Mouse (Mus musculus) lung, embryonic 15.5 days (tissue): ENCODE data around the gene Cnih1. TPM values are rescaled to one million over a fixed set of nuclear protein-coding genes. Genes with fewer than 3 reads are reported as not detected.
"Not testable (repeated sequence)": the region's sequence is repeated elsewhere in the genome, so short reads cannot be mapped to it uniquely, and the experiment has no call there.

Experiments used
- ATAC-seq: fragments of 200-750 bp; cut with Nextera tagmentation; 2 replicates; pipeline ENCODE4 v1.8.0; 2017; ENCODE audit warnings: moderate number of reproducible peaks, borderline replicate concordance; ENCODE audit not compliant: low FRiP score, low TSS enrichment; ENCODE audit errors: extremely low read depth
- H3K27ac ChIP-seq: fragments of 300-500 bp; sonication (generic); 2 replicates; pipeline ENCODE4 v1.5.1; 2015; ENCODE audit warnings: moderate library complexity, mild to moderate bottlenecking, inconsistent platforms
- H3K27me3 ChIP-seq: fragments of 300-500 bp; sonication (generic); 2 replicates; pipeline ENCODE4 v1.6.1; 2015; ENCODE audit warnings: inconsistent platforms
- H3K36me3 ChIP-seq: fragments of 300-500 bp; sonication (generic); 2 replicates; pipeline ENCODE4 v1.6.1; 2015; ENCODE audit warnings: inconsistent platforms
- H3K4me1 ChIP-seq: fragments of 300-500 bp; sonication (generic); 2 replicates; pipeline ENCODE4 v1.6.1; 2015; ENCODE audit warnings: inconsistent platforms
- H3K4me2 ChIP-seq: fragments of 300-500 bp; sonication (generic); 2 replicates; pipeline ENCODE4 v1.6.1; 2015; ENCODE audit warnings: inconsistent platforms, mild to moderate bottlenecking, moderate library complexity
- H3K4me3 ChIP-seq: fragments of 300-500 bp; sonication (generic); 2 replicates; pipeline ENCODE4 v1.5.1; 2015; ENCODE audit warnings: mild to moderate bottlenecking, inconsistent platforms
- H3K9ac ChIP-seq: fragments of 300-500 bp; sonication (generic); 2 replicates; pipeline ENCODE4 v1.6.1; 2015; ENCODE audit warnings: inconsistent platforms
- H3K9me3 ChIP-seq: fragments of 300-500 bp; sonication (generic); 2 replicates; pipeline ENCODE4 v1.6.1; 2016; ENCODE audit warnings: inconsistent platforms
- WGBS: fragments of 180-500 bp; shearing (Covaris S2); methylation state at CpG from one replicate; pipeline ENCODE4 v1.1.7; 2015; 5-methylcytosine and 5-hydroxymethylcytosine counted together
- polyA plus RNA-seq: library from polyadenylated mRNA; unstranded; fragments of >200 nt; fragmentation: Nextera tagmentation; extraction: Ambion mirVana; gene quantifications from 2 replicates; pipeline ENCODE4 v1.2.1, GENCODE M21; 2015

Cnih1 gene
- polyA plus RNA-seq, result 182 TPM in 2 replicates

GRCm38 (mm10) chr14:46787787-46788504 lies at the start of gene Cnih1:
TSS of gene Cnih1 (minus strand) at chr14:46788411.
- H3K4me2 ChIP-seq, result peak within 1 kb of the TSS; percentile 56
- H3K27me3 ChIP-seq, result no peaks in the 10 kb centered on the region
- peaks cover 10% of the 10 kb centered on the region for H3K4me1 ChIP-seq
- under 1% methylated on average over 75 of the region's 86 CpGs for WGBS
- peak within 1 kb of the TSS; percentile 96 for H3K9ac ChIP-seq
- H3K36me3 ChIP-seq, result peaks cover 8% of the 10 kb centered on the region; the same call in 1 of the 2 replicates
- H3K9me3 ChIP-seq, result no peaks in the 10 kb centered on the region
- peak; percentile 96 for ATAC-seq
- H3K27ac ChIP-seq, result peak within 1 kb of the TSS; percentile 96
- peak within 1 kb of the TSS; percentile 96 for H3K4me3 ChIP-seq

GRCm38 (mm10) chr14:46832354-46833272 lies 44.4 kb upstream of the Cnih1 start:
- Histone ChIP-seq H3K4me3 (peak overlapping the region; percentile 84), H3K4me2 (peak overlapping the region; percentile 72)

GRCm38 (mm10) chr14:46831837-46832333 lies 43.7 kb upstream of the Cnih1 start, which contains the start of gene Cgrrf1:
TSS of gene Cgrrf1 (plus strand) at chr14:46832125.
- Histone ChIP-seq H3K4me1 (peaks cover 27% of the 10 kb centered on the region), H3K4me2 (peak within 1 kb of the TSS; percentile 72), H3K27ac (peak within 1 kb of the TSS; percentile 69), H3K27me3 (no peaks in the 10 kb centered on the region), H3K4me3 (peak within 1 kb of the TSS; percentile 84), H3K9ac (peak within 1 kb of the TSS; percentile 77), H3K9me3 (no peaks in the 10 kb centered on the region), H3K36me3 (no peaks in the 10 kb centered on the region)
- WGBS, result under 1% methylated on average over 32 of the region's 32 CpGs
- peak; percentile 99 for ATAC-seq

More at GRCm38 (mm10) chr14:46832354-46833272, 44.4 kb upstream of the Cnih1 start:
- H3K27ac ChIP-seq, result peak overlapping the region; percentile 69; the same call in 1 of the 2 replicates
- ATAC-seq, result no peak
- 5% methylated on average over 40 of the region's 40 CpGs for WGBS
- no peaks in the 10 kb centered on the region for H3K36me3 ChIP-seq
- H3K9ac ChIP-seq, result peak overlapping the region; percentile 77
- peaks cover 28% of the 10 kb centered on the region for H3K4me1 ChIP-seq
- H3K9me3 ChIP-seq, result no peaks in the 10 kb centered on the region
- no peaks in the 10 kb centered on the region for H3K27me3 ChIP-seq

- WGBS, result 2% methylated on average over 4 of the region's 4 CpGs
- no peak for ATAC-seq
- peak overlapping the region; percentile 72 for H3K4me2 ChIP-seq
- no peaks in the 10 kb centered on the region for H3K9me3 ChIP-seq
- H3K36me3 ChIP-seq, result no peaks in the 10 kb centered on the region
- H3K4me1 ChIP-seq, result peaks cover 23% of the 10 kb centered on the region
- H3K27me3 ChIP-seq, result no peaks in the 10 kb centered on the region
- peak overlapping the region; percentile 77 for H3K9ac ChIP-seq
- peak overlapping the region; percentile 69 for H3K27ac ChIP-seq
- H3K4me3 ChIP-seq, result peak overlapping the region; percentile 84
Observed at GRCm38 (mm10) chr14:46831295-46831694, 43.1 kb upstream of the Cnih1 start.

GRCm38 (mm10) chr14:46827430-46827829 lies 39.2 kb upstream of the Cnih1 start:
- Histone ChIP-seq H3K27ac (no peak overlapping the region), H3K4me3 (no peak overlapping the region), H3K4me1 (peaks cover 13% of the 10 kb centered on the region), H3K4me2 (no peak overlapping the region), H3K36me3 (no peaks in the 10 kb centered on the region), H3K27me3 (no peaks in the 10 kb centered on the region), H3K9me3 (no peaks in the 10 kb centered on the region), H3K9ac (no peak overlapping the region)
- WGBS, result 43% methylated on average over 1 of the region's 1 CpGs
- ATAC-seq, result no peak

- Histone ChIP-seq H3K4me3 (no peak overlapping the region), H3K27ac (no peak overlapping the region)
- WGBS, result 70% methylated on average over 2 of the region's 2 CpGs
Observed at GRCm38 (mm10) chr14:46823996-46824395, 35.8 kb upstream of the Cnih1 start.

GRCm38 (mm10) chr14:46821873-46822716 lies 33.9 kb upstream of the Cnih1 start, which contains the start of gene Gmfb:
TSS of gene Gmfb (minus strand) at chr14:46822242.
- H3K4me3 ChIP-seq, result peak within 1 kb of the TSS; percentile 89
- peak; percentile 96 for ATAC-seq
- peaks cover 18% of the 10 kb centered on the region for H3K4me1 ChIP-seq
- peaks cover 1% of the 10 kb centered on the region for H3K36me3 ChIP-seq
- H3K9me3 ChIP-seq, result no peaks in the 10 kb centered on the region
- peak within 1 kb of the TSS; percentile 74 for H3K4me2 ChIP-seq
- H3K9ac ChIP-seq, result peak within 1 kb of the TSS; percentile 86
- peak within 1 kb of the TSS; percentile 93 for H3K27ac ChIP-seq
- H3K27me3 ChIP-seq, result no peaks in the 10 kb centered on the region
- 1% methylated on average over 65 of the region's 65 CpGs for WGBS

More at GRCm38 (mm10) chr14:46823996-46824395, 35.8 kb upstream of the Cnih1 start:
- no peak overlapping the region for H3K9ac ChIP-seq
- H3K27me3 ChIP-seq, result no peaks in the 10 kb centered on the region
- no peaks in the 10 kb centered on the region for H3K9me3 ChIP-seq
- H3K4me2 ChIP-seq, result no peak overlapping the region
- no peaks in the 10 kb centered on the region for H3K36me3 ChIP-seq
- peaks cover 18% of the 10 kb centered on the region for H3K4me1 ChIP-seq
- ATAC-seq, result no peak

GRCm38 (mm10) chr14:46821271-46821872 lies 33.2 kb upstream of the Cnih1 start:
- peak overlapping the region; percentile 89 for H3K4me3 ChIP-seq
- peak overlapping the region; percentile 93 for H3K27ac ChIP-seq
- H3K27me3 ChIP-seq, result no peaks in the 10 kb centered on the region
- peak; percentile 23; the same call in 1 of the 2 replicates for ATAC-seq
- peak overlapping the region; percentile 86 for H3K9ac ChIP-seq
- H3K4me1 ChIP-seq, result peaks cover 18% of the 10 kb centered on the region
- WGBS, result under 1% methylated on average over 11 of the region's 11 CpGs
- H3K36me3 ChIP-seq, result peaks cover 7% of the 10 kb centered on the region
- peak overlapping the region; percentile 74 for H3K4me2 ChIP-seq
- H3K9me3 ChIP-seq, result no peaks in the 10 kb centered on the region

- 94% methylated on average over 5 of the region's 6 CpGs for WGBS
- H3K9ac ChIP-seq, H3K27me3 ChIP-seq, H3K4me2 ChIP-seq, H3K27ac ChIP-seq, ATAC-seq, H3K9me3 ChIP-seq, H3K4me3 ChIP-seq: not testable (repeated sequence)
- Histone ChIP-seq H3K36me3 (peaks cover 17% of the 10 kb centered on the region), H3K4me1 (peaks cover 18% of the 10 kb centered on the region)
Observed at GRCm38 (mm10) chr14:46819961-46820360, 31.8 kb upstream of the Cnih1 start.

- H3K4me2 ChIP-seq, result no peak overlapping the region
- H3K36me3 ChIP-seq, result peaks cover 21% of the 10 kb centered on the region
- no peaks in the 10 kb centered on the region for H3K27me3 ChIP-seq
- H3K9ac ChIP-seq, result no peak overlapping the region
- no peak overlapping the region for H3K4me3 ChIP-seq
- H3K9me3 ChIP-seq, result no peaks in the 10 kb centered on the region
- no peak for ATAC-seq
- H3K4me1 ChIP-seq, result peaks cover 18% of the 10 kb centered on the region
- no peak overlapping the region for H3K27ac ChIP-seq
- 76% methylated on average over 7 of the region's 7 CpGs for WGBS
Observed at GRCm38 (mm10) chr14:46818743-46819142, 30.5 kb upstream of the Cnih1 start.
